Mouse (Mus musculus): Measurements from ENCODE around the gene Tle6. TPM values are rescaled to one million over a fixed set of nuclear protein-coding genes. Genes with fewer than 3 reads are reported as not detected.

Gene Tle6
- polyA plus RNA-seq (2012; rRNA removed) = 4.4 and 4.7 TPM in 2 replicates

GRCm38 (mm10) chr10:81600738-81601203 lies at the start of gene Tle6:
Tle6 (minus strand) TSS chr10:81601073.

GRCm38 (mm10) chr10:81648803-81649775 lies 48.2 kb upstream of the Tle6 start, which contains the start of gene Gm10778:
Gm10778 (plus strand) TSS chr10:81649059.

GRCm38 (mm10) chr10:81628390-81628789 lies 27.5 kb upstream of the Tle6 start, which contains the start of gene Ankrd24:
Ankrd24 (plus strand) TSS chr10:81628540.

GRCm38 (mm10) chr10:81626994-81627835 lies 26.3 kb upstream of the Tle6 start, which contains the start of gene Sirt6:
Sirt6 (minus strand) TSS chr10:81627797.

GRCm38 (mm10) chr10:81605974-81606751 lies 5.3 kb upstream of the Tle6 start, which contains the start of gene BC025920:
BC025920 (plus strand) TSS chr10:81606270.

GRCm38 (mm10) chr10:81574081-81575056 lies 26.5 kb downstream of the Tle6 start, which contains the start of gene Tle2:
Tle2 (plus strand) TSS chr10:81574561.

GRCm38 (mm10) chr10:81559163-81559626 lies 41.7 kb downstream of the Tle6 start, which contains the start of gene Aes:
Aes (plus strand) TSS chr10:81559488.

GRCm38 (mm10) chr10:81545161-81545747 lies 55.6 kb downstream of the Tle6 start, which contains the start of gene Gna11:
Gna11 (minus strand) TSS chr10:81545190.

Other genes starting within 250 kb of the Tle6 start
- gene Mfsd12, start 243.6 kb downstream of the Tle6 start, polyA plus RNA-seq (2012; rRNA removed) = 7.4 and 8.6 TPM in 2 replicates
- 0.43 and 0.84 TPM in 2 replicates for gene 4930404N11Rik, start 235.3 kb downstream of the Tle6 start, polyA plus RNA-seq (2012; rRNA removed)
- gene Fzr1, start 222.6 kb downstream of the Tle6 start, polyA plus RNA-seq (2012; rRNA removed) = 57.1 and 63.1 TPM in 2 replicates
- 28.6 and 30.2 TPM in 2 replicates for gene Dohh, start 216.6 kb downstream of the Tle6 start, polyA plus RNA-seq (2012; rRNA removed)
- 0.84 and 0.93 TPM in 2 replicates for gene Gm48551, start 216.6 kb downstream of the Tle6 start, polyA plus RNA-seq (2012; rRNA removed)
- 0.55 and 0.90 TPM in 2 replicates for gene Gm48552, start 212.1 kb downstream of the Tle6 start, polyA plus RNA-seq (2012; rRNA removed)
- gene Smim24, start 208.0 kb downstream of the Tle6 start, polyA plus RNA-seq (2012; rRNA removed) = 1.7 and 2.0 TPM in 2 replicates
- gene Nfic, start 145.4 kb downstream of the Tle6 start, polyA plus RNA-seq (2012; rRNA removed) = 1.2 and 1.3 TPM in 2 replicates
- 0.05 TPM in 2 replicates for gene Celf5, start 118.4 kb downstream of the Tle6 start, polyA plus RNA-seq (2012; rRNA removed)
- gene Ncln, start 104.7 kb downstream of the Tle6 start, polyA plus RNA-seq (2012; rRNA removed) = 46.7 and 55.3 TPM in 2 replicates
- 1.3 and 1.7 TPM in 2 replicates for gene S1pr4, start 100.9 kb downstream of the Tle6 start, polyA plus RNA-seq (2012; rRNA removed)
- 4.3 and 4.6 TPM in 2 replicates for gene Gna15, start 76.8 kb downstream of the Tle6 start, polyA plus RNA-seq (2012; rRNA removed)
- 15.2 and 17.6 TPM in 2 replicates for gene Gna11, start 55.9 kb downstream of the Tle6 start, polyA plus RNA-seq (2012; rRNA removed)
- 131 and 135 TPM in 2 replicates for gene Aes, start 41.6 kb downstream of the Tle6 start, polyA plus RNA-seq (2012; rRNA removed)
- 4.2 and 4.8 TPM in 2 replicates for gene Tle2, start 26.5 kb downstream of the Tle6 start, polyA plus RNA-seq (2012; rRNA removed)
- gene BC025920, start 5.2 kb upstream of the Tle6 start, polyA plus RNA-seq (2012; rRNA removed) = 2.6 and 2.8 TPM in 2 replicates
- gene Sirt6, start 26.7 kb upstream of the Tle6 start, polyA plus RNA-seq (2012; rRNA removed) = 7.9 TPM in 2 replicates
- gene Ankrd24, start 27.5 kb upstream of the Tle6 start, polyA plus RNA-seq (2012; rRNA removed) = 5.1 and 5.4 TPM in 2 replicates
- 0.95 and 0.99 TPM in 2 replicates for gene Gm10778, start 48.0 kb upstream of the Tle6 start, polyA plus RNA-seq (2012; rRNA removed)
- 1.6 and 1.8 TPM in 2 replicates for gene Zfp433, start 103.8 kb upstream of the Tle6 start, polyA plus RNA-seq (2012; rRNA removed)
- 0.48 and 0.74 TPM in 2 replicates for gene Gm3055, start 170.1 kb upstream of the Tle6 start, polyA plus RNA-seq (2012; rRNA removed)
- gene Gm4767, start 211.1 kb upstream of the Tle6 start, polyA plus RNA-seq (2012; rRNA removed) = 0.17 and 0.23 TPM in 2 replicates

Data from liver, embryonic 14 days (tissue).